Mouse (Mus musculus) embryonic facial prominence, embryonic 15.5 days (tissue): ENCODE measurements around the gene Spindoc. TPM values are rescaled to one million over a fixed set of nuclear protein-coding genes. Genes with fewer than 3 reads are reported as not detected.
"Not testable (repeated sequence)": the region's sequence is repeated elsewhere in the genome, so short reads cannot be mapped to it uniquely, and the experiment has no call there.

Experiments used
- ATAC-seq: fragments of 200-750 bp; cut with Nextera tagmentation; 2 replicates; pipeline ENCODE4 v1.8.0; 2017; ENCODE audit warnings: low read depth, moderate TSS enrichment; ENCODE audit not compliant: insufficient number of reproducible peaks, low FRiP score, low TSS enrichment
- H3K27ac ChIP-seq: fragments of 300-500 bp; sonication (generic); replicated peaks from 2 replicates; pipeline ENCODE4 v1.5.1; 2015; ENCODE audit warnings: mild to moderate bottlenecking, inconsistent platforms
- H3K27me3 ChIP-seq: fragments of 300-500 bp; sonication (generic); 2 replicates; pipeline ENCODE4 v1.6.1; 2015; ENCODE audit warnings: inconsistent platforms
- H3K36me3 ChIP-seq: fragments of 300-500 bp; sonication (generic); 2 replicates; pipeline ENCODE4 v1.6.1; 2015; ENCODE audit warnings: mild to moderate bottlenecking, inconsistent platforms
- H3K4me1 ChIP-seq: fragments of 300-500 bp; sonication (generic); 2 replicates; pipeline ENCODE4 v1.6.1; 2015; ENCODE audit warnings: inconsistent platforms
- H3K4me2 ChIP-seq: fragments of 300-500 bp; sonication (generic); replicated peaks from 2 replicates; pipeline ENCODE4 v1.6.1; 2015; ENCODE audit warnings: mild to moderate bottlenecking, inconsistent platforms
- H3K4me3 ChIP-seq: fragments of 300-500 bp; sonication (generic); replicated peaks from 2 replicates; pipeline ENCODE4 v1.5.1; 2015; ENCODE audit warnings: mild to moderate bottlenecking, inconsistent platforms
- H3K9ac ChIP-seq: fragments of 300-500 bp; sonication (generic); 2 replicates; pipeline ENCODE4 v1.6.1; 2015; ENCODE audit warnings: inconsistent platforms
- H3K9me3 ChIP-seq: fragments of 300-500 bp; sonication (generic); replicated peaks from 2 replicates; pipeline ENCODE4 v1.6.1; 2016; ENCODE audit warnings: inconsistent platforms
- WGBS: fragments of 180-500 bp; shearing (Covaris S2); methylation state at CpG from one replicate; pipeline ENCODE4 v1.1.7; 2015; 5-methylcytosine and 5-hydroxymethylcytosine counted together
- polyA plus RNA-seq: library from polyadenylated mRNA; unstranded; fragments of >200 nt; fragmentation: Nextera tagmentation; extraction: Ambion mirVana; gene quantifications from 2 replicates; pipeline ENCODE4 v1.2.1, GENCODE M21; 2015

Gene Spindoc
- polyA plus RNA-seq, 1 experiment from 2014 or later = 30.1 TPM

DNA sequence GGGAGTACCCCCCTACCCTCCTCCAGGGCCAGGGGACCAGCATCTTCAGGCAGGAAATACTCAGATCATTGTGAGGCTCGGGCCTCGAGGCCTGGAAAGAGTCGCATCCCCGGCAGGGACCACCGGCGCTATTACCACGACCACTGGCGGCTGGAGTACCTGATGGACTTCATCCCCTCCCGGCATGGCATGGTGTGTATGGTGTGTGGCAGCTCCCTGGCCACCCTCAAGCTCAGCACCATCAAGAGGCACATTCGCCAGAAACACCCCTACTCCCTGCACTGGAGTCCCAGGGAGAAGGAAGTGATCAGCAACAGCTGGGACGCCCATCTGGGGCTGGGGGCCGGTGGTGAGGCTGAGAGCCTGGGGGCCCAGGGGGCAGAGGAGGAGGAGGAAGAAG lies 37.3 kb upstream of the Spindoc start:
- Histone ChIP-seq H3K4me3 (no peak overlapping the region), H3K9ac (no peak overlapping the region), H3K27ac (no peak overlapping the region), H3K36me3 (peaks cover 17% of the 10 kb centered on the region; the same call in 1 of the 2 replicates), H3K27me3 (no peaks in the 10 kb centered on the region), H3K4me2 (peak overlapping the region; percentile 85), H3K4me1 (peaks cover 77% of the 10 kb centered on the region), H3K9me3 (no peaks in the 10 kb centered on the region)
- WGBS = 39% methylated on average over 12 of the region's 12 CpGs
- ATAC-seq = no peak

GRCm38 (mm10) chr19:7419134-7419533 lies 36.3 kb upstream of the Spindoc start:
- peak overlapping the region; percentile 28; the same call in 1 of the 2 replicates for H3K9ac ChIP-seq
- 26% methylated on average over 6 of the region's 6 CpGs for WGBS
- peaks cover 14% of the 10 kb centered on the region; the same call in 1 of the 2 replicates for H3K36me3 ChIP-seq
- H3K4me1 ChIP-seq = peaks cover 68% of the 10 kb centered on the region
- no peak for ATAC-seq
- H3K27ac ChIP-seq = no peak overlapping the region
- H3K4me2 ChIP-seq = peak overlapping the region; percentile 85
- peak overlapping the region; percentile 86 for H3K4me3 ChIP-seq
- no peaks in the 10 kb centered on the region for H3K9me3 ChIP-seq
- no peaks in the 10 kb centered on the region for H3K27me3 ChIP-seq

GRCm38 (mm10) chr19:7417911-7418849 lies 35.4 kb upstream of the Spindoc start:
- peak overlapping the region; percentile 94 for H3K27ac ChIP-seq

GRCm38 (mm10) chr19:7416834-7417735 lies 34.3 kb upstream of the Spindoc start, which contains the start of gene 2700081O15Rik:
Gene 2700081O15Rik (plus strand): TSS chr19:7417625.
- Histone ChIP-seq H3K4me1 (peaks cover 48% of the 10 kb centered on the region), H3K4me3 (peak within 1 kb of the TSS; percentile 86), H3K27me3 (no peaks in the 10 kb centered on the region), H3K9me3 (no peaks in the 10 kb centered on the region), H3K9ac (peak within 1 kb of the TSS; percentile 98), H3K36me3 (0 out of 2 replicates have a peak, but pooled peaks cover 3% of the 10 kb centered on the region), H3K4me2 (peak within 1 kb of the TSS; percentile 85), H3K27ac (peak within 1 kb of the TSS; percentile 94)
- ATAC-seq = peak; percentile 76
- under 1% methylated on average over 103 of the region's 107 CpGs for WGBS

More at GRCm38 (mm10) chr19:7417911-7418849, 35.4 kb upstream of the Spindoc start:
- peaks cover 11% of the 10 kb centered on the region; the same call in 1 of the 2 replicates for H3K36me3 ChIP-seq
- peak overlapping the region; percentile 98 for H3K9ac ChIP-seq
- under 1% methylated on average over 57 of the region's 59 CpGs for WGBS
- no peaks in the 10 kb centered on the region for H3K27me3 ChIP-seq
- H3K4me1 ChIP-seq = peaks cover 59% of the 10 kb centered on the region
- peak; percentile 62 for ATAC-seq
- peak overlapping the region; percentile 86 for H3K4me3 ChIP-seq
- H3K4me2 ChIP-seq = peak overlapping the region; percentile 85
- H3K9me3 ChIP-seq = no peaks in the 10 kb centered on the region

GRCm38 (mm10) chr19:7415916-7416833 lies 33.4 kb upstream of the Spindoc start:
- no peak for ATAC-seq
- H3K27ac ChIP-seq = peak overlapping the region; percentile 94
- peak overlapping the region; percentile 85 for H3K4me2 ChIP-seq
- no peaks in the 10 kb centered on the region for H3K27me3 ChIP-seq
- H3K36me3 ChIP-seq = 0 out of 2 replicates have a peak, but pooled peaks cover 3% of the 10 kb centered on the region
- H3K9ac ChIP-seq = peak overlapping the region; percentile 98
- peak overlapping the region; percentile 86 for H3K4me3 ChIP-seq
- H3K9me3 ChIP-seq = no peaks in the 10 kb centered on the region
- 27% methylated on average over 22 of the region's 22 CpGs for WGBS
- H3K4me1 ChIP-seq = peaks cover 39% of the 10 kb centered on the region

- Histone ChIP-seq H3K9ac (no peak overlapping the region), H3K9me3 (no peaks in the 10 kb centered on the region), H3K4me1 (peaks cover 13% of the 10 kb centered on the region), H3K27ac (no peak overlapping the region), H3K4me3 (no peak overlapping the region), H3K4me2 (no peak overlapping the region), H3K27me3 (no peaks in the 10 kb centered on the region), H3K36me3 (no peaks in the 10 kb centered on the region)
- 38% methylated on average over 2 of the region's 2 CpGs for WGBS
- no peak for ATAC-seq
Observed at GRCm38 (mm10) chr19:7412361-7412760, 29.6 kb upstream of the Spindoc start.

- H3K9me3 ChIP-seq = no peaks in the 10 kb centered on the region
- peaks cover 4% of the 10 kb centered on the region; the same call in 1 of the 2 replicates for H3K4me1 ChIP-seq
- H3K4me2 ChIP-seq = no peak overlapping the region
- H3K27me3 ChIP-seq = 0 out of 2 replicates have a peak, but pooled peaks cover 3% of the 10 kb centered on the region
- no peak overlapping the region for H3K4me3 ChIP-seq
- H3K9ac ChIP-seq = no peak overlapping the region
- 57% methylated on average over 9 of the region's 9 CpGs for WGBS
- H3K27ac ChIP-seq = no peak overlapping the region
- H3K36me3 ChIP-seq = no peaks in the 10 kb centered on the region
- no peak for ATAC-seq
Observed at GRCm38 (mm10) chr19:7404623-7405229, 21.9 kb upstream of the Spindoc start.

DNA sequence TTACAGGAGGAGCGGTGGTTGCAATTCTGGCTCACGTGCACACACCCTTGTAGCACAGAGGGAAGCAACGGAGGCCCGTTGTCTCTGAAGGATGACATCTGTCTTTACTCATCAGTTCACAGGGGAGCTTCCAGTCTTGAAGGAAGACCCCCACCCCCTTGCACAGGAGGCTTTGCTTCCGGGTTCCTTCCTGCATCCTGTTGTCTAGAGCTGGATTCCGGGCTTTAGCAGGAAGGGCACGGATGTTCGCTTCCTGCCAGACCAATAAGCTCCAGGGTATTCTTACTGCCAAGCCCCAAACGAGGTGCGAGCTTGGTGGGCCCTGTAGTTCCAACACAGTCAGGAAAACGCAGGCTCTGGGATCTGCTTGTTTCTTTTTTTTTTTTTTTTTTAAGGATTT lies 17.8 kb upstream of the Spindoc start:
- H3K4me2 ChIP-seq = no peak overlapping the region

DNA sequence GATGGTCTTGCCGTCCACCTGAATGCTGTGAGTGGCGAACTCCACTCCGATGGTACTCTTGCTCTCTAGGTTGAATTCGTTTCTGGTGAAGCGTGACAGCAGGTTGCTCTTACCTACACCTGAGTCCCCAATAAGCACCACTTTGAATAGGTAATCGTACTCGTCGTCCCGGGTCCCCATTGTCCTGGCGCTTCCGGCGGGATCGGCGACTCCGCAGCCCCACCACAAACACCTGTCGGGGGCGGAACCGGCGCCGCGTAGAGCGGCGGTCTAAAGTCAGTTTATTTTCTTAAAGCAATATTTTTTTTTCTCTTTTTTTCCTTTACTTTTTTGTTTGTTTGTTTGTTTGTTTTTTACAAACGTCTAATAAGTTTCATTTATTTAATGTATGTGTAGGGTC lies 16.1 kb upstream of the Spindoc start:
- H3K36me3 ChIP-seq, H3K4me2 ChIP-seq, H3K4me1 ChIP-seq, H3K9me3 ChIP-seq, H3K27me3 ChIP-seq, H3K4me3 ChIP-seq, H3K9ac ChIP-seq, H3K27ac ChIP-seq, ATAC-seq: not testable (repeated sequence)
- WGBS = 26% methylated on average over 24 of the region's 24 CpGs

More for the DNA sequence above, 17.8 kb upstream of the Spindoc start:
- Histone ChIP-seq H3K27me3 (peaks cover 8% of the 10 kb centered on the region; the same call in 1 of the 2 replicates), H3K36me3 (no peaks in the 10 kb centered on the region), H3K27ac (no peak overlapping the region), H3K9me3 (no peaks in the 10 kb centered on the region), H3K4me3 (no peak overlapping the region), H3K4me1 (peaks cover 4% of the 10 kb centered on the region; the same call in 1 of the 2 replicates), H3K9ac (no peak overlapping the region)
- 37% methylated on average over 11 of the region's 11 CpGs for WGBS
- ATAC-seq = no peak
